Mouse (Mus musculus): Measurements from ENCODE around the gene Gm44973.
"Not testable (repeated sequence)": the region's sequence is repeated elsewhere in the genome, so short reads cannot be mapped to it uniquely, and the experiment has no call there.

Gene Gm44973

GRCm38 (mm10) chr7:5016920-5017319 is 1.6 kb downstream of the Gm44973 start:
- DNase-seq (ENCODE audit: low spot score) = no peak

GRCm38 (mm10) chr7:5017352-5017751 is 2.1 kb downstream of the Gm44973 start:
- peak; percentile 41 for DNase-seq (ENCODE audit: low spot score)

- peak; percentile 14 for DNase-seq (ENCODE audit: low spot score)
Measured at GRCm38 (mm10) chr7:5017931-5018330, 2.6 kb downstream of the Gm44973 start.

GRCm38 (mm10) chr7:5019576-5019975 is 4.3 kb downstream of the Gm44973 start:
- not testable (repeated sequence) for DNase-seq (ENCODE audit: low spot score)

GRCm38 (mm10) chr7:5020000-5020681 is 4.8 kb downstream of the Gm44973 start, which contains the start of the genes Zfp865 and Ccdc106:
Gene Zfp865 (plus strand): TSS chr7:5020376.
Gene Ccdc106 (plus strand): TSS chr7:5020553.
- peak; percentile 99 for DNase-seq (ENCODE audit: low spot score)

GRCm38 (mm10) chr7:5020685-5021084 is 5.4 kb downstream of the Gm44973 start:
- no peak for DNase-seq (ENCODE audit: low spot score)

- no peak for DNase-seq (ENCODE audit: low spot score)
Measured at GRCm38 (mm10) chr7:5021197-5021596, 5.9 kb downstream of the Gm44973 start.

GRCm38 (mm10) chr7:5029543-5029942 is 14.2 kb downstream of the Gm44973 start:
- DNase-seq (ENCODE audit: low spot score) = no peak

GRCm38 (mm10) chr7:5029946-5030345 is 14.7 kb downstream of the Gm44973 start:
- DNase-seq (ENCODE audit: low spot score) = no peak

- DNase-seq (ENCODE audit: low spot score) = no peak
Measured at GRCm38 (mm10) chr7:5030554-5031275, 15.4 kb downstream of the Gm44973 start.

- DNase-seq (ENCODE audit: low spot score) = no peak
Measured at GRCm38 (mm10) chr7:5031496-5031895, 16.2 kb downstream of the Gm44973 start.

GRCm38 (mm10) chr7:5033818-5034217 is 18.5 kb downstream of the Gm44973 start, which contains the start of gene 4632433K11Rik:
Gene 4632433K11Rik (plus strand): TSS chr7:5034118.
- no peak for DNase-seq (ENCODE audit: low spot score)

GRCm38 (mm10) chr7:5035628-5036027 is 20.3 kb downstream of the Gm44973 start:
- no peak for DNase-seq (ENCODE audit: low spot score)

- peak; percentile 6 for DNase-seq (ENCODE audit: low spot score)
Measured at GRCm38 (mm10) chr7:5036136-5036535, 20.8 kb downstream of the Gm44973 start.

GRCm38 (mm10) chr7:5037026-5037425 is 21.7 kb downstream of the Gm44973 start:
- no peak for DNase-seq (ENCODE audit: low spot score)

GRCm38 (mm10) chr7:5037467-5037866 is 22.2 kb downstream of the Gm44973 start:
- no peak for DNase-seq (ENCODE audit: low spot score)

- DNase-seq (ENCODE audit: low spot score) = peak; percentile 89
Measured at GRCm38 (mm10) chr7:5038109-5038732, 22.9 kb downstream of the Gm44973 start, which contains the start of gene Zfp784. Gene Zfp784 (minus strand): TSS chr7:5038446.

GRCm38 (mm10) chr7:5038940-5039339 is 23.6 kb downstream of the Gm44973 start:
- no peak for DNase-seq (ENCODE audit: low spot score)

GRCm38 (mm10) chr7:5044981-5045380 is 29.7 kb downstream of the Gm44973 start:
- DNase-seq (ENCODE audit: low spot score) = no peak

- no peak for DNase-seq (ENCODE audit: low spot score)
Measured at GRCm38 (mm10) chr7:5046112-5046511, 30.8 kb downstream of the Gm44973 start.

- no peak for DNase-seq (ENCODE audit: low spot score)
Measured at GRCm38 (mm10) chr7:5047313-5047712, 32.0 kb downstream of the Gm44973 start.
